Mouse (Mus musculus) cerebellum, postnatal 10 days (tissue): ENCODE results near the gene Dnah6.

ENCODE experiments used
- DNase-seq, 2 experiments: peaks; one replicate each; pipeline ENCODE4 v3.0.0; 2021; ENCODE audit warnings: mixed read lengths in 2 of 2

The Dnah6 gene

GRCm38 (mm10) chr6:73018725-73019280 is 202.6 kb downstream of the Dnah6 start:
- DNase-seq: no peak

- peak; percentile 47 to 48 for DNase-seq
Measured at GRCm38 (mm10) chr6:73014317-73015160, 206.9 kb downstream of the Dnah6 start.

GRCm38 (mm10) chr6:73012931-73013330 is 208.5 kb downstream of the Dnah6 start:
- DNase-seq: no peak

- peak; percentile 55 to 69 for DNase-seq
Measured at GRCm38 (mm10) chr6:73011827-73012226, 209.6 kb downstream of the Dnah6 start.

GRCm38 (mm10) chr6:73010073-73010472 is 211.4 kb downstream of the Dnah6 start:
- DNase-seq: peak; percentile 71 to 81

GRCm38 (mm10) chr6:73003601-73004000 is 217.8 kb downstream of the Dnah6 start:
- DNase-seq: no peak

- DNase-seq: no peak
Measured at GRCm38 (mm10) chr6:73002391-73002790, 219.1 kb downstream of the Dnah6 start.

GRCm38 (mm10) chr6:72998809-72999208 is 222.6 kb downstream of the Dnah6 start:
- no peak for DNase-seq

GRCm38 (mm10) chr6:72993688-72994082 is 227.8 kb downstream of the Dnah6 start:
- no peak for DNase-seq

- no peak for DNase-seq
Measured at GRCm38 (mm10) chr6:72993054-72993687, 228.3 kb downstream of the Dnah6 start.

- DNase-seq: no peak
Measured at GRCm38 (mm10) chr6:72990206-72990605, 231.2 kb downstream of the Dnah6 start.

- DNase-seq: peak; percentile 86 to 87
Measured at GRCm38 (mm10) chr6:72989028-72989736, 232.3 kb downstream of the Dnah6 start.

GRCm38 (mm10) chr6:72982506-72982905 is 238.9 kb downstream of the Dnah6 start:
- no peak for DNase-seq

GRCm38 (mm10) chr6:72981851-72982250 is 239.6 kb downstream of the Dnah6 start:
- no peak for DNase-seq

- no peak for DNase-seq
Measured at GRCm38 (mm10) chr6:72981124-72981651, 240.3 kb downstream of the Dnah6 start.

- DNase-seq: no peak
Measured at GRCm38 (mm10) chr6:72976866-72977265, 244.6 kb downstream of the Dnah6 start.

GRCm38 (mm10) chr6:72971074-72971473 is 250.4 kb downstream of the Dnah6 start:
- DNase-seq: no peak

GRCm38 (mm10) chr6:72969787-72970186 is 251.7 kb downstream of the Dnah6 start:
- DNase-seq: no peak
